ENCODE assay signal across 8 mouse cellular contexts in genomic region chr2:73066307-73067167, GRCm38 (mm10).
DNase-seq lines count a peak whose midpoint lies in the region; ATAC-seq and TF ChIP-seq lines count a peak whose summit lies in the region.

No protein-coding gene starts in this region.

- peaks cover 11% of the 10 kb centered on the region; the same call in 1 of the 2 replicates for H3K27me3 ChIP-seq in hindbrain, embryonic 10.5 days (ENCODE audit: insufficient read depth, poor library complexity, severe bottlenecking)
- H3K27me3 ChIP-seq in hindbrain, embryonic 12.5 days, result no peaks in the 10 kb centered on the region
- H3K27me3 ChIP-seq in embryonic facial prominence, embryonic 10.5 days (replicated peaks; ENCODE audit: low read depth, poor library complexity, severe bottlenecking), result 0 out of 2 replicates have a peak, but pooled peaks cover 7% of the 10 kb centered on the region
- H3K27me3 ChIP-seq in hindbrain, postnatal 0 days (ENCODE audit: insufficient read depth, low read length), result no peaks in the 10 kb centered on the region
- H3K27me3 ChIP-seq in liver, embryonic 13.5 days, result peaks cover 15% of the 10 kb centered on the region

- H3K9ac ChIP-seq in hindbrain, embryonic 12.5 days, result no peak overlapping the region
- no peak overlapping the region for H3K9ac ChIP-seq in hindbrain, postnatal 0 days (replicated peaks; ENCODE audit: low read length)
- H3K9ac ChIP-seq in liver, embryonic 13.5 days, result no peak overlapping the region

- 32% methylated on average over 20 of the region's 20 CpGs for WGBS in hindbrain, embryonic 10.5 days
- 29% methylated on average over 20 of the region's 20 CpGs for WGBS in hindbrain, embryonic 12.5 days
- WGBS in embryonic facial prominence, embryonic 10.5 days, result 23% methylated on average over 20 of the region's 20 CpGs
- WGBS in hindbrain, postnatal 0 days, result 39% methylated on average over 20 of the region's 20 CpGs
- WGBS in liver, embryonic 13.5 days (ENCODE audit: insufficient replicate concordance), result 10% methylated on average over 20 of the region's 20 CpGs

- H3K4me2 ChIP-seq in hindbrain, embryonic 12.5 days (replicated peaks), result no peak overlapping the region
- H3K4me2 ChIP-seq in hindbrain, postnatal 0 days (ENCODE audit: low read depth, low read length), result no peak overlapping the region
- peak overlapping the region; percentile 17 for H3K4me2 ChIP-seq in liver, embryonic 13.5 days

- no peak; the same call in 1 of the 2 replicates for TF ChIP-seq CTCF in hindbrain, postnatal 0 days (IDR thresholded peaks at IDR 0.05; ENCODE audit: low read depth)

- peak; percentile 45 for DNase-seq in hindbrain, embryonic 10.5 days (ENCODE audit: low spot score)
- DNase-seq in embryonic facial prominence, embryonic 10.5 days (ENCODE audit: low spot score), result peak; percentile 66
- peak; percentile 26 for DNase-seq in hindbrain, postnatal 0 days (ENCODE audit: low spot score)
- DNase-seq in liver, embryonic 13.5 days, result no peak
- DNase-seq in spleen, postnatal 14 days (ENCODE audit: low spot score in 2 of 2), result no peak
- DNase-seq in cerebellum, adult 9-11 months, result no peak
- DNase-seq in layer of hippocampus, adult 9-10 months (ENCODE audit: low spot score), result no peak

- no peaks in the 10 kb centered on the region for H3K36me3 ChIP-seq in hindbrain, embryonic 10.5 days
- no peaks in the 10 kb centered on the region for H3K36me3 ChIP-seq in hindbrain, embryonic 12.5 days
- H3K36me3 ChIP-seq in embryonic facial prominence, embryonic 10.5 days (replicated peaks), result no peaks in the 10 kb centered on the region
- H3K36me3 ChIP-seq in hindbrain, postnatal 0 days (ENCODE audit: insufficient read depth, low read length), result no peaks in the 10 kb centered on the region
- H3K36me3 ChIP-seq in liver, embryonic 13.5 days, result no peaks in the 10 kb centered on the region

- peaks cover 30% of the 10 kb centered on the region for H3K4me1 ChIP-seq in hindbrain, embryonic 10.5 days (replicated peaks)
- peaks cover 6% of the 10 kb centered on the region; the same call in 1 of the 2 replicates for H3K4me1 ChIP-seq in hindbrain, embryonic 12.5 days
- H3K4me1 ChIP-seq in embryonic facial prominence, embryonic 10.5 days, result peaks cover 14% of the 10 kb centered on the region
- H3K4me1 ChIP-seq in hindbrain, postnatal 0 days (ENCODE audit: insufficient read depth, low read length), result no peaks in the 10 kb centered on the region
- peaks cover 15% of the 10 kb centered on the region for H3K4me1 ChIP-seq in liver, embryonic 13.5 days (replicated peaks)

- peak overlapping the region; percentile 42; the same call in 1 of the 2 replicates for H3K27ac ChIP-seq in hindbrain, embryonic 10.5 days
- no peak overlapping the region for H3K27ac ChIP-seq in hindbrain, embryonic 12.5 days
- H3K27ac ChIP-seq in embryonic facial prominence, embryonic 10.5 days (replicated peaks), result peak overlapping the region; percentile 42; the same call in 1 of the 2 replicates
- H3K27ac ChIP-seq in hindbrain, postnatal 0 days, result no peak overlapping the region
- H3K27ac ChIP-seq in liver, embryonic 13.5 days, result no peak overlapping the region

- H3K4me3 ChIP-seq in hindbrain, embryonic 10.5 days, result no peak overlapping the region
- H3K4me3 ChIP-seq in hindbrain, embryonic 12.5 days, result no peak overlapping the region
- peak overlapping the region; percentile 33 for H3K4me3 ChIP-seq in embryonic facial prominence, embryonic 10.5 days
- no peak overlapping the region for H3K4me3 ChIP-seq in hindbrain, postnatal 0 days (ENCODE audit: low read length)
- H3K4me3 ChIP-seq in liver, embryonic 13.5 days (replicated peaks), result no peak overlapping the region

- H3K9me3 ChIP-seq in hindbrain, embryonic 10.5 days, result no peaks in the 10 kb centered on the region
- H3K9me3 ChIP-seq in hindbrain, embryonic 12.5 days (replicated peaks), result no peaks in the 10 kb centered on the region
- H3K9me3 ChIP-seq in embryonic facial prominence, embryonic 10.5 days, result no peaks in the 10 kb centered on the region
- no peaks in the 10 kb centered on the region for H3K9me3 ChIP-seq in hindbrain, postnatal 0 days (ENCODE audit: low read length)
- no peaks in the 10 kb centered on the region for H3K9me3 ChIP-seq in liver, embryonic 13.5 days (replicated peaks)

- ATAC-seq in hindbrain, embryonic 12.5 days (ENCODE audit: low FRiP score), result no peak
- no peak for ATAC-seq in hindbrain, postnatal 0 days
- peak; percentile 59 for ATAC-seq in liver, embryonic 13.5 days (ENCODE audit: low read depth)

Comparison
In these comparisons a context has a peak if more than half of its experiments do, and no peak if none do; other contexts are left out.
1. H3K27ac ChIP-seq: peak in hindbrain, embryonic 10.5 days (single experiment) and embryonic facial prominence, embryonic 10.5 days (single experiment); none in hindbrain, embryonic 12.5 days (single experiment), hindbrain, postnatal 0 days (single experiment) and liver, embryonic 13.5 days (single experiment).
2. DNase-seq: peak in hindbrain, embryonic 10.5 days (single experiment), embryonic facial prominence, embryonic 10.5 days (single experiment) and hindbrain, postnatal 0 days (single experiment); none in liver, embryonic 13.5 days (single experiment), spleen, postnatal 14 days (0 of 2), cerebellum, adult 9-11 months (single experiment) and layer of hippocampus, adult 9-10 months (single experiment).